Comparison of ENCODE assay signal across 8 mouse cellular contexts in the genomic region with DNA sequence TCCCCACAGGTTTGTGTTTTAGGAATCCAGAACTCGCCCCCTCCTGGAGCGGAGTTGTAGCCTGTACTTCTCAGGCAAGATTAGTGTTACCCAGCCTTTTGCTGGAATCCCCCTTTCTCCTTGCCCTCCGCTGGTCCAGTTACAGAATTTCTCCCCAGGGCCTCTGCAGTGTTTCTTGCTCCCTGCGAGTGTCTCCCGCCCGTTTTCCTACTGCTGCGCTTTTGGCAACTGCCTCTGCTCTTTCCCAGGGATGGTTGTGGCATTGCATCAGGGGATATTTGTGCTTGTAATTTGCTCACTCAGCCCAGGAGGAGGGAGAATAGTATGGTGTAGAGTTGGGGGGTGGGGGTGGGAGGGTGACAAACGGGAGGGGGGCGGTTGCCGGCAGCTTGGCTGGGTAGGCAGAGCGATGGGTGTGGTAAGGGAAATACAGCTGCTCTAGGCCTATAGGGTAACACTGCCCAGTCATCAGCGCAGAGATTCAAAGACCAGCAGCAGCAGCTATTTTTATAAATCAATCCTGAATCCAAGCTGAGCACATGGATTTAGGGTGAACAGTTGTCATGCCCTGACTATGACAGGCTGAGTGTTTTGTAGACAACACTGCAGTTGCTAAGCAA. TPM values are rescaled to one million over a fixed set of nuclear protein-coding genes. Genes with fewer than 3 reads are reported as not detected.
DNase-seq lines count a peak whose midpoint lies in the region; ATAC-seq and TF ChIP-seq lines count a peak whose summit lies in the region.

No protein-coding gene starts in this region.

- H3K36me3 ChIP-seq in erythroblast, embryonic 14.5 days (ENCODE audit: control insufficient read depth) = no peaks in the 10 kb centered on the region
- no peaks in the 10 kb centered on the region for H3K36me3 ChIP-seq in intestine, embryonic 16.5 days (ENCODE audit: control insufficient read depth, insufficient read depth, low read length)
- H3K36me3 ChIP-seq in limb, embryonic 11.5 days (ENCODE audit: control insufficient read depth, insufficient read depth, low read length) = no peaks in the 10 kb centered on the region
- H3K36me3 ChIP-seq in midbrain, embryonic 15.5 days (replicated peaks) = no peaks in the 10 kb centered on the region
- no peaks in the 10 kb centered on the region for H3K36me3 ChIP-seq in stomach, embryonic 16.5 days (ENCODE audit: control insufficient read depth, insufficient read depth, low read length)

- peak overlapping the region; percentile 68; the same call in 1 of the 2 replicates for H3K27ac ChIP-seq in cortical plate, adult 2 months (ENCODE audit: insufficient read depth, low read length)
- peak overlapping the region; percentile 98 for H3K27ac ChIP-seq in intestine, embryonic 16.5 days (ENCODE audit: low read length)
- no peak overlapping the region for H3K27ac ChIP-seq in limb, embryonic 11.5 days (replicated peaks; ENCODE audit: low read depth, low read length)
- H3K27ac ChIP-seq in midbrain, embryonic 15.5 days = peak overlapping the region; percentile 92
- peak overlapping the region; percentile 96 for H3K27ac ChIP-seq in stomach, embryonic 16.5 days (ENCODE audit: low read length)

- TF ChIP-seq CTCF in cortical plate, adult 2 months (IDR thresholded peaks at IDR 0.05; ENCODE audit: extremely low read depth, insufficient read depth, low read length) = no peak

- H3K9me3 ChIP-seq in erythroblast, embryonic 14.5 days (ENCODE audit: control insufficient read depth, low read length) = no peaks in the 10 kb centered on the region; the same call in 1 of the 2 replicates
- no peaks in the 10 kb centered on the region for H3K9me3 ChIP-seq in intestine, embryonic 16.5 days (ENCODE audit: control insufficient read depth, low read length)
- no peaks in the 10 kb centered on the region for H3K9me3 ChIP-seq in limb, embryonic 11.5 days (ENCODE audit: control insufficient read depth, low read length)
- no peaks in the 10 kb centered on the region for H3K9me3 ChIP-seq in midbrain, embryonic 15.5 days
- H3K9me3 ChIP-seq in stomach, embryonic 16.5 days (replicated peaks; ENCODE audit: control insufficient read depth, low read length) = no peaks in the 10 kb centered on the region

- H3K4me2 ChIP-seq in intestine, embryonic 16.5 days (ENCODE audit: low read depth, low read length) = peak overlapping the region; percentile 70
- H3K4me2 ChIP-seq in limb, embryonic 11.5 days (ENCODE audit: low read depth, severe bottlenecking) = peak overlapping the region; percentile 88
- peak overlapping the region; percentile 86 for H3K4me2 ChIP-seq in midbrain, embryonic 15.5 days
- peak overlapping the region; percentile 78 for H3K4me2 ChIP-seq in stomach, embryonic 16.5 days (ENCODE audit: low read depth, low read length)

- peak; percentile 77 for DNase-seq in gastrocnemius, postnatal 25 days
- peak; percentile 58 for DNase-seq in limb, embryonic 11.5 days (ENCODE audit: low spot score)

- peaks cover 25% of the 10 kb centered on the region for H3K4me1 ChIP-seq in erythroblast, embryonic 14.5 days (ENCODE audit: control insufficient read depth)
- no peaks in the 10 kb centered on the region for H3K4me1 ChIP-seq in cortical plate, adult 2 months (ENCODE audit: control insufficient read depth, insufficient read depth, low read length)
- 0 out of 2 replicates have a peak, but pooled peaks cover 6% of the 10 kb centered on the region for H3K4me1 ChIP-seq in intestine, embryonic 16.5 days (ENCODE audit: control insufficient read depth, insufficient read depth, low read length)
- H3K4me1 ChIP-seq in limb, embryonic 11.5 days (ENCODE audit: control insufficient read depth, insufficient read depth, low read length) = peaks cover 5% of the 10 kb centered on the region; the same call in 1 of the 2 replicates
- H3K4me1 ChIP-seq in midbrain, embryonic 15.5 days = peaks cover 14% of the 10 kb centered on the region
- peaks cover 10% of the 10 kb centered on the region; the same call in 1 of the 2 replicates for H3K4me1 ChIP-seq in stomach, embryonic 16.5 days (ENCODE audit: control insufficient read depth, insufficient read depth, low read length)

- H3K27me3 ChIP-seq in erythroblast, embryonic 14.5 days (ENCODE audit: control insufficient read depth) = peaks cover 21% of the 10 kb centered on the region
- no peaks in the 10 kb centered on the region for H3K27me3 ChIP-seq in intestine, embryonic 16.5 days (replicated peaks; ENCODE audit: control insufficient read depth, insufficient read depth, low read length)
- H3K27me3 ChIP-seq in limb, embryonic 11.5 days (ENCODE audit: control insufficient read depth, insufficient read depth, low read length) = no peaks in the 10 kb centered on the region
- no peaks in the 10 kb centered on the region for H3K27me3 ChIP-seq in midbrain, embryonic 15.5 days (replicated peaks)
- no peaks in the 10 kb centered on the region for H3K27me3 ChIP-seq in stomach, embryonic 16.5 days (ENCODE audit: control insufficient read depth, insufficient read depth, low read length)

- ATAC-seq in erythroblast, adult 5-6 weeks (replicated peaks; ENCODE audit: low FRiP score, poor library complexity, severe bottlenecking) = no peak
- no peak for ATAC-seq in intestine, embryonic 16.5 days
- ATAC-seq in limb, embryonic 11.5 days (ENCODE audit: insufficient number of reproducible peaks, low FRiP score, low TSS enrichment, low read depth) = no peak
- ATAC-seq in midbrain, embryonic 15.5 days (replicated peaks) = no peak
- ATAC-seq in stomach, embryonic 16.5 days (ENCODE audit: insufficient read depth, low FRiP score) = no peak

- peak; percentile 47; the same call in 1 of the 2 replicates for TF ChIP-seq POLR2A in cortical plate, adult 2 months (IDR thresholded peaks at IDR 0.05; ENCODE audit: extremely low read depth, insufficient read depth, low read length)

- WGBS in intestine, embryonic 16.5 days = 1% methylated on average over 12 of the region's 12 CpGs
- 2% methylated on average over 12 of the region's 12 CpGs for WGBS in limb, embryonic 11.5 days
- WGBS in midbrain, embryonic 15.5 days = 1% methylated on average over 12 of the region's 12 CpGs
- under 1% methylated on average over 12 of the region's 12 CpGs for WGBS in stomach, embryonic 16.5 days

- H3K4me3 ChIP-seq in erythroblast, embryonic 14.5 days (replicated peaks) = peak overlapping the region; percentile 84
- peak overlapping the region; percentile 49 for H3K4me3 ChIP-seq in cortical plate, adult 2 months (ENCODE audit: insufficient read depth, low read length)
- peak overlapping the region; percentile 94 for H3K4me3 ChIP-seq in intestine, embryonic 16.5 days (ENCODE audit: low read length)
- peak overlapping the region; percentile 73 for H3K4me3 ChIP-seq in limb, embryonic 11.5 days (ENCODE audit: low read depth, low read length)
- H3K4me3 ChIP-seq in midbrain, embryonic 15.5 days = peak overlapping the region; percentile 80
- peak overlapping the region; percentile 91 for H3K4me3 ChIP-seq in stomach, embryonic 16.5 days (replicated peaks; ENCODE audit: low read length)

- H3K9ac ChIP-seq in intestine, embryonic 16.5 days (ENCODE audit: low read depth, low read length) = peak overlapping the region; percentile 92
- H3K9ac ChIP-seq in limb, embryonic 11.5 days (ENCODE audit: low read length) = peak overlapping the region; percentile 74
- peak overlapping the region; percentile 86 for H3K9ac ChIP-seq in midbrain, embryonic 15.5 days
- peak overlapping the region; percentile 96 for H3K9ac ChIP-seq in stomach, embryonic 16.5 days (ENCODE audit: low read length)

RNA-seq across cellular contexts. Expression of a gene that starts 1.6 kb away (rescaled TPM):
- 0.14 and 0.61 TPM in 2 replicates for polyA plus RNA-seq in erythroblast, embryonic 14.5 days (2012)
- total RNA-seq in erythroblast, adult 5-6 weeks (2015; ENCODE audit: low replicate concordance) = 12.1 and 14.2 TPM in 2 replicates
- total RNA-seq in erythroblast, adult 5-6 weeks (2017; ENCODE audit: low replicate concordance) = 6.0 and 10.5 TPM in 2 replicates
- 337 and 346 TPM in 2 replicates for polyA plus RNA-seq in cortical plate, adult 2 months (2012; rRNA removed)
- total RNA-seq in gastrocnemius, postnatal 25 days (2021) = 100 to 1,000 TPM; 426 to 444 TPM
- polyA plus RNA-seq in intestine, embryonic 16.5 days (2015; fragmentation: Nextera tagmentation; extraction: Ambion mirVana) = 52.8 and 57.2 TPM in 2 replicates
- polyA plus RNA-seq in limb, embryonic 11.5 days (2014; fragmentation: Nextera tagmentation; extraction: Ambion mirVana) = 38.5 and 43.6 TPM in 2 replicates
- 167 and 181 TPM in 2 replicates for polyA plus RNA-seq in midbrain, embryonic 15.5 days (2015; fragmentation: Nextera tagmentation; extraction: Ambion mirVana)
- 64.3 and 73.2 TPM in 2 replicates for polyA plus RNA-seq in stomach, embryonic 16.5 days (2015; fragmentation: Nextera tagmentation; extraction: Ambion mirVana)

RNA-seq across cellular contexts. Expression of a gene that starts 57.5 kb away (rescaled TPM):
- 1.5 and 1.6 TPM in 2 replicates for polyA plus RNA-seq in erythroblast, embryonic 14.5 days (2012)
- total RNA-seq in erythroblast, adult 5-6 weeks (2015; ENCODE audit: low replicate concordance) = 10.0 and 11.1 TPM in 2 replicates
- 13.5 and 15.8 TPM in 2 replicates for total RNA-seq in erythroblast, adult 5-6 weeks (2017; ENCODE audit: low replicate concordance)
- 3.0 and 3.7 TPM in 2 replicates for polyA plus RNA-seq in cortical plate, adult 2 months (2012; rRNA removed)
- 1 to 10 TPM; 3.6 to 3.7 TPM for total RNA-seq in gastrocnemius, postnatal 25 days (2021)
- 31.2 and 31.3 TPM in 2 replicates for polyA plus RNA-seq in intestine, embryonic 16.5 days (2015; fragmentation: Nextera tagmentation; extraction: Ambion mirVana)
- 42.8 and 50.2 TPM in 2 replicates for polyA plus RNA-seq in limb, embryonic 11.5 days (2014; fragmentation: Nextera tagmentation; extraction: Ambion mirVana)
- polyA plus RNA-seq in midbrain, embryonic 15.5 days (2015; fragmentation: Nextera tagmentation; extraction: Ambion mirVana) = 12.4 and 14.7 TPM in 2 replicates
- 26.0 and 26.6 TPM in 2 replicates for polyA plus RNA-seq in stomach, embryonic 16.5 days (2015; fragmentation: Nextera tagmentation; extraction: Ambion mirVana)

Comparison
In these comparisons a context has a peak if more than half of its experiments do, and no peak if none do; other contexts are left out.
1. RNA of a gene that starts 1.6 kb away (polyA plus RNA-seq): 337 to 346 TPM in cortical plate, adult 2 months, 167 to 181 TPM in midbrain, embryonic 15.5 days, 64.3 to 73.2 TPM in stomach, embryonic 16.5 days, 52.8 to 57.2 TPM in intestine, embryonic 16.5 days and 38.5 to 43.6 TPM in limb, embryonic 11.5 days; 0.14 to 0.61 TPM in erythroblast, embryonic 14.5 days; every median in the first group is over 10 times any median in the second.
2. Peak in every context shown above with its lines, with median percentiles within 50 percentile points of each other: H3K4me3 ChIP-seq, H3K4me2 ChIP-seq and H3K9ac ChIP-seq.